Mouse (Mus musculus) hindbrain, embryonic 15.5 days (tissue): ENCODE measurements around the gene Cln3. TPM values are rescaled to one million over a fixed set of nuclear protein-coding genes. Genes with fewer than 3 reads are reported as not detected.

Experiments used
- ATAC-seq: fragments of 200-750 bp; cut with Nextera tagmentation; 2 replicates; pipeline ENCODE4 v1.8.0; 2017; ENCODE audit warnings: low read depth, moderate number of reproducible peaks, moderate TSS enrichment; ENCODE audit not compliant: low FRiP score
- H3K27ac ChIP-seq: fragments of 300-500 bp; sonication (generic); replicated peaks from 2 replicates; pipeline ENCODE4 v1.5.1; 2015; ENCODE audit warnings: mild to moderate bottlenecking, inconsistent platforms
- H3K27me3 ChIP-seq: fragments of 300-500 bp; sonication (generic); 2 replicates; pipeline ENCODE4 v1.6.1; 2015; ENCODE audit warnings: control low read depth, inconsistent platforms
- H3K36me3 ChIP-seq: fragments of 300-500 bp; sonication (generic); 2 replicates; pipeline ENCODE4 v1.6.1; 2015; ENCODE audit warnings: control low read depth, inconsistent platforms
- H3K4me1 ChIP-seq: fragments of 300-500 bp; sonication (generic); replicated peaks from 2 replicates; pipeline ENCODE4 v1.6.1; 2015; ENCODE audit warnings: control low read depth, inconsistent platforms
- H3K4me2 ChIP-seq: fragments of 300-500 bp; sonication (generic); 2 replicates; pipeline ENCODE4 v1.6.1; 2015; ENCODE audit warnings: moderate library complexity, mild to moderate bottlenecking, inconsistent platforms
- H3K4me3 ChIP-seq: fragments of 300-500 bp; sonication (generic); 2 replicates; pipeline ENCODE4 v1.5.1; 2015; ENCODE audit warnings: mild to moderate bottlenecking, inconsistent platforms
- H3K9ac ChIP-seq: fragments of 300-500 bp; sonication (generic); 2 replicates; pipeline ENCODE4 v1.6.1; 2015; ENCODE audit warnings: inconsistent platforms
- H3K9me3 ChIP-seq: fragments of 300-500 bp; sonication (generic); 2 replicates; pipeline ENCODE4 v1.6.1; 2016; ENCODE audit warnings: control low read depth, inconsistent platforms
- WGBS: fragments of 180-500 bp; shearing (Covaris S2); methylation state at CpG from one replicate; pipeline ENCODE4 v1.1.7; 2015; 5-methylcytosine and 5-hydroxymethylcytosine counted together
- polyA plus RNA-seq: library from polyadenylated mRNA; unstranded; fragments of >200 nt; fragmentation: Nextera tagmentation; extraction: Ambion mirVana; gene quantifications from 2 replicates; pipeline ENCODE4 v1.2.1, GENCODE M21; 2015

Gene Cln3
- polyA plus RNA-seq, 1 experiment from 2014 or later: 37.2 TPM

- H3K27ac ChIP-seq: no peak overlapping the region
- peaks cover 3% of the 10 kb centered on the region for H3K27me3 ChIP-seq
- peak overlapping the region; percentile 39 for H3K4me2 ChIP-seq
- no peaks in the 10 kb centered on the region for H3K9me3 ChIP-seq
- H3K4me1 ChIP-seq: peaks cover 7% of the 10 kb centered on the region
- no peaks in the 10 kb centered on the region for H3K36me3 ChIP-seq
- H3K4me3 ChIP-seq: no peak overlapping the region
- ATAC-seq: no peak
- peak overlapping the region; percentile 21; the same call in 1 of the 2 replicates for H3K9ac ChIP-seq
- WGBS: 6% methylated on average over 16 of the region's 16 CpGs
Measured at GRCm38 (mm10) chr7:126587779-126588178, 2.2 kb upstream of the Cln3 start.

- Histone ChIP-seq H3K9me3 (no peaks in the 10 kb centered on the region), H3K27ac (no peak overlapping the region), H3K4me3 (no peak overlapping the region), H3K4me1 (peaks cover 15% of the 10 kb centered on the region), H3K36me3 (no peaks in the 10 kb centered on the region), H3K27me3 (peaks cover 3% of the 10 kb centered on the region), H3K9ac (no peak overlapping the region), H3K4me2 (no peak overlapping the region)
- WGBS: 68% methylated on average over 8 of the region's 8 CpGs
- ATAC-seq: no peak
Measured at GRCm38 (mm10) chr7:126586839-126587238, 1.2 kb upstream of the Cln3 start.

GRCm38 (mm10) chr7:126584506-126584977, 1.1 kb downstream of the Cln3 start, which contains the start of gene Apobr:
Apobr (plus strand) TSS chr7:126584942.
- H3K9me3 ChIP-seq: no peaks in the 10 kb centered on the region
- peaks cover 3% of the 10 kb centered on the region for H3K27me3 ChIP-seq
- no peaks in the 10 kb centered on the region for H3K36me3 ChIP-seq
- H3K27ac ChIP-seq: no peak within 1 kb of the TSS; the same call in 1 of the 2 replicates
- WGBS: 87% methylated on average over 8 of the region's 8 CpGs
- no peak within 1 kb of the TSS for H3K9ac ChIP-seq
- H3K4me1 ChIP-seq: peaks cover 22% of the 10 kb centered on the region
- H3K4me2 ChIP-seq: peak within 1 kb of the TSS; percentile 79
- H3K4me3 ChIP-seq: peak within 1 kb of the TSS; percentile 66; the same call in 1 of the 2 replicates
- ATAC-seq: no peak

GRCm38 (mm10) chr7:126583761-126584160, 1.9 kb downstream of the Cln3 start:
- H3K4me2 ChIP-seq: peak overlapping the region; percentile 79
- H3K4me1 ChIP-seq: peaks cover 22% of the 10 kb centered on the region
- peak overlapping the region; percentile 66 for H3K4me3 ChIP-seq
- H3K27me3 ChIP-seq: peaks cover 3% of the 10 kb centered on the region
- H3K9ac ChIP-seq: 0 out of 2 replicates have a peak overlapping the region, but pooled peaks have one; percentile 55
- 61% methylated on average over 6 of the region's 6 CpGs for WGBS
- no peaks in the 10 kb centered on the region for H3K36me3 ChIP-seq
- no peaks in the 10 kb centered on the region for H3K9me3 ChIP-seq
- H3K27ac ChIP-seq: peak overlapping the region; percentile 92
- ATAC-seq: no peak

- no peaks in the 10 kb centered on the region for H3K36me3 ChIP-seq
- peak overlapping the region; percentile 55 for H3K9ac ChIP-seq
- WGBS: under 1% methylated on average over 22 of the region's 22 CpGs
- H3K9me3 ChIP-seq: no peaks in the 10 kb centered on the region
- H3K4me3 ChIP-seq: peak overlapping the region; percentile 66
- peak; percentile 91 for ATAC-seq
- peaks cover 22% of the 10 kb centered on the region for H3K4me1 ChIP-seq
- H3K27me3 ChIP-seq: peaks cover 3% of the 10 kb centered on the region
- H3K4me2 ChIP-seq: peak overlapping the region; percentile 79
- peak overlapping the region; percentile 92 for H3K27ac ChIP-seq
Measured at GRCm38 (mm10) chr7:126583251-126583709, 2.3 kb downstream of the Cln3 start.

- H3K36me3 ChIP-seq: peaks cover 4% of the 10 kb centered on the region
- peak overlapping the region; percentile 55 for H3K9ac ChIP-seq
- WGBS: 1% methylated on average over 20 of the region's 20 CpGs
- no peaks in the 10 kb centered on the region for H3K9me3 ChIP-seq
- ATAC-seq: peak; percentile 52; the same call in 1 of the 2 replicates
- H3K27me3 ChIP-seq: peaks cover 3% of the 10 kb centered on the region
- peak overlapping the region; percentile 92 for H3K27ac ChIP-seq
- peak overlapping the region; percentile 66 for H3K4me3 ChIP-seq
- H3K4me2 ChIP-seq: peak overlapping the region; percentile 79
- peaks cover 18% of the 10 kb centered on the region for H3K4me1 ChIP-seq
Measured at GRCm38 (mm10) chr7:126582759-126583158, 2.9 kb downstream of the Cln3 start.

GRCm38 (mm10) chr7:126581661-126582060, 4.0 kb downstream of the Cln3 start:
- WGBS: 84% methylated on average over 6 of the region's 6 CpGs
- Histone ChIP-seq H3K9me3 (no peaks in the 10 kb centered on the region), H3K4me3 (no peak overlapping the region), H3K36me3 (peaks cover 11% of the 10 kb centered on the region), H3K4me2 (0 out of 2 replicates have a peak overlapping the region, but pooled peaks have one; percentile 9), H3K27me3 (peaks cover 3% of the 10 kb centered on the region), H3K27ac (no peak overlapping the region), H3K9ac (no peak overlapping the region), H3K4me1 (peaks cover 16% of the 10 kb centered on the region)
- ATAC-seq: no peak

- Histone ChIP-seq H3K27ac (no peak overlapping the region), H3K4me2 (no peak overlapping the region), H3K27me3 (no peaks in the 10 kb centered on the region), H3K36me3 (peaks cover 17% of the 10 kb centered on the region), H3K9ac (no peak overlapping the region), H3K4me3 (no peak overlapping the region), H3K4me1 (peaks cover 16% of the 10 kb centered on the region), H3K9me3 (no peaks in the 10 kb centered on the region)
- WGBS: 60% methylated on average over 8 of the region's 8 CpGs
- ATAC-seq: no peak
Measured at GRCm38 (mm10) chr7:126579172-126579571, 6.4 kb downstream of the Cln3 start.

GRCm38 (mm10) chr7:126576946-126577345, 8.7 kb downstream of the Cln3 start:
- ATAC-seq: no peak
- Histone ChIP-seq H3K27me3 (no peaks in the 10 kb centered on the region), H3K4me2 (no peak overlapping the region), H3K27ac (no peak overlapping the region), H3K4me3 (no peak overlapping the region), H3K9me3 (no peaks in the 10 kb centered on the region), H3K4me1 (peaks cover 8% of the 10 kb centered on the region), H3K36me3 (peaks cover 17% of the 10 kb centered on the region), H3K9ac (no peak overlapping the region)
- WGBS: 45% methylated on average over 8 of the region's 8 CpGs

- WGBS: under 1% methylated on average over 46 of the region's 46 CpGs
Measured at GRCm38 (mm10) chr7:126566094-126566765, 19.4 kb downstream of the Cln3 start, which contains the start of gene Eif3c. Eif3c (minus strand) TSS chr7:126566411.

GRCm38 (mm10) chr7:126565693-126566092, 19.9 kb downstream of the Cln3 start:
- H3K27me3 ChIP-seq: no peaks in the 10 kb centered on the region
- H3K9ac ChIP-seq: peak overlapping the region; percentile 87
- ATAC-seq: no peak
- H3K36me3 ChIP-seq: peaks cover 30% of the 10 kb centered on the region
- H3K27ac ChIP-seq: peak overlapping the region; percentile 84
- under 1% methylated on average over 28 of the region's 28 CpGs for WGBS
- H3K4me2 ChIP-seq: peak overlapping the region; percentile 75
- no peaks in the 10 kb centered on the region for H3K9me3 ChIP-seq
- H3K4me1 ChIP-seq: peaks cover 12% of the 10 kb centered on the region
- peak overlapping the region; percentile 98 for H3K4me3 ChIP-seq

More at GRCm38 (mm10) chr7:126566094-126566765, 19.4 kb downstream of the Cln3 start, which contains the start of gene Eif3c:
- H3K27ac ChIP-seq: peak within 1 kb of the TSS; percentile 84
- peak; percentile 95 for ATAC-seq
- peak within 1 kb of the TSS; percentile 75 for H3K4me2 ChIP-seq
- peak within 1 kb of the TSS; percentile 98 for H3K4me3 ChIP-seq
- H3K4me1 ChIP-seq: peaks cover 12% of the 10 kb centered on the region
- H3K9me3 ChIP-seq: no peaks in the 10 kb centered on the region
- H3K36me3 ChIP-seq: peaks cover 25% of the 10 kb centered on the region
- H3K9ac ChIP-seq: peak within 1 kb of the TSS; percentile 87
- no peaks in the 10 kb centered on the region for H3K27me3 ChIP-seq

GRCm38 (mm10) chr7:126556635-126557034, 29.0 kb downstream of the Cln3 start:
- Histone ChIP-seq H3K36me3 (peaks cover 90% of the 10 kb centered on the region), H3K9ac (no peak overlapping the region), H3K4me2 (no peak overlapping the region), H3K4me1 (no peaks in the 10 kb centered on the region), H3K9me3 (no peaks in the 10 kb centered on the region), H3K4me3 (no peak overlapping the region), H3K27me3 (no peaks in the 10 kb centered on the region), H3K27ac (no peak overlapping the region)
- ATAC-seq: no peak
- over 99% methylated on average over 5 of the region's 5 CpGs for WGBS
